Mouse (Mus musculus) intestine, embryonic 14.5 days (tissue): ENCODE results near the gene Abcb5. TPM values are rescaled to one million over a fixed set of nuclear protein-coding genes. Genes with fewer than 3 reads are reported as not detected.

Experiments
- ATAC-seq: fragments of 200-750 bp; cut with Nextera tagmentation; replicated peaks from 2 replicates; pipeline ENCODE4 v1.8.0; 2017; ENCODE audit warnings: low read depth, moderate number of reproducible peaks, moderate TSS enrichment, moderate library complexity; ENCODE audit not compliant: low FRiP score, low TSS enrichment
- DNase-seq: peaks from one replicate; pipeline ENCODE4 v3.0.0-alpha.2; 2018; ENCODE audit warnings: low spot score
- H3K27ac ChIP-seq: fragments of 300-500 bp; sonication (generic); 2 replicates; pipeline ENCODE4 v1.5.1; 2014; ENCODE audit warnings: low read depth, mild to moderate bottlenecking, control low read depth
- H3K27me3 ChIP-seq: fragments of 300-500 bp; sonication (generic); replicated peaks from 2 replicates; pipeline ENCODE4 v1.6.1; 2014; ENCODE audit warnings: low read length, control low read depth; ENCODE audit not compliant: control insufficient read depth, insufficient read depth
- H3K36me3 ChIP-seq: fragments of 300-500 bp; sonication (generic); 2 replicates; pipeline ENCODE4 v1.6.1; 2014; ENCODE audit warnings: low read length, control low read depth; ENCODE audit not compliant: control insufficient read depth, insufficient read depth
- H3K4me1 ChIP-seq: fragments of 300-500 bp; sonication (generic); replicated peaks from 2 replicates; pipeline ENCODE4 v1.6.1; 2014; ENCODE audit warnings: low read length, control low read depth, mixed read lengths; ENCODE audit not compliant: control insufficient read depth, insufficient read depth
- H3K4me2 ChIP-seq: fragments of 300-500 bp; sonication (generic); 2 replicates; pipeline ENCODE4 v1.6.1; 2014; ENCODE audit warnings: low read length
- H3K4me3 ChIP-seq: fragments of 300-500 bp; sonication (generic); 2 replicates; pipeline ENCODE4 v1.5.1; 2014; ENCODE audit warnings: low read depth, low read length, control low read depth, mixed read lengths
- H3K9ac ChIP-seq: fragments of 300-500 bp; sonication (generic); 2 replicates; pipeline ENCODE4 v1.6.1; 2014; ENCODE audit warnings: mild to moderate bottlenecking, low read length
- H3K9me3 ChIP-seq: fragments of 300-500 bp; sonication (generic); 2 replicates; pipeline ENCODE4 v1.6.1; 2016; ENCODE audit warnings: low read length, control low read depth; ENCODE audit not compliant: control insufficient read depth
- WGBS: fragments of 180-500 bp; shearing (Covaris S2); extraction: QIAGEN DNeasy Blood & Tissue Kit; methylation state at CpG from one replicate; pipeline ENCODE4 v1.1.7; 2014; 5-methylcytosine and 5-hydroxymethylcytosine counted together
- polyA plus RNA-seq: library from polyadenylated mRNA; unstranded; fragments of >200 nt; fragmentation: Nextera tagmentation; extraction: Ambion mirVana; gene quantifications from 2 replicates; pipeline ENCODE4 v1.2.1, GENCODE M21; 2014

Abcb5 gene
- polyA plus RNA-seq, 1 experiment from 2014 or later: not detected

GRCm38 (mm10) chr12:118910360-118910759 lies 55.9 kb downstream of the Abcb5 start:
- DNase-seq (no peak), ATAC-seq (no peak)
- Histone ChIP-seq H3K36me3 (no peaks in the 10 kb centered on the region), H3K27me3 (no peaks in the 10 kb centered on the region), H3K27ac (no peak overlapping the region), H3K9me3 (no peaks in the 10 kb centered on the region), H3K4me2 (no peak overlapping the region), H3K9ac (no peak overlapping the region), H3K4me3 (no peak overlapping the region), H3K4me1 (no peaks in the 10 kb centered on the region; the same call in 1 of the 2 replicates)
- 69% methylated on average over 2 of the region's 2 CpGs for WGBS

GRCm38 (mm10) chr12:118902249-118902648 lies 64.0 kb downstream of the Abcb5 start:
- 43% methylated on average over 5 of the region's 5 CpGs for WGBS
- H3K4me1 ChIP-seq: peaks cover 4% of the 10 kb centered on the region; the same call in 1 of the 2 replicates
- ATAC-seq (no peak), DNase-seq (no peak)
- H3K9me3 ChIP-seq: no peaks in the 10 kb centered on the region
- H3K4me2 ChIP-seq: no peak overlapping the region
- no peaks in the 10 kb centered on the region for H3K27me3 ChIP-seq
- no peak overlapping the region for H3K4me3 ChIP-seq
- H3K9ac ChIP-seq: no peak overlapping the region
- H3K27ac ChIP-seq: no peak overlapping the region
- H3K36me3 ChIP-seq: no peaks in the 10 kb centered on the region

- DNase-seq (no peak), ATAC-seq (no peak)
- 64% methylated on average over 2 of the region's 2 CpGs for WGBS
- no peak overlapping the region for H3K4me2 ChIP-seq
- H3K27me3 ChIP-seq: no peaks in the 10 kb centered on the region
- no peaks in the 10 kb centered on the region for H3K9me3 ChIP-seq
- H3K4me3 ChIP-seq: no peak overlapping the region
- no peaks in the 10 kb centered on the region for H3K4me1 ChIP-seq
- no peaks in the 10 kb centered on the region for H3K36me3 ChIP-seq
- no peak overlapping the region for H3K9ac ChIP-seq
- H3K27ac ChIP-seq: no peak overlapping the region
These were observed 78.3 kb downstream of the Abcb5 start for GRCm38 (mm10) chr12:118887964-118888363.

GRCm38 (mm10) chr12:118882790-118883189 lies 83.4 kb downstream of the Abcb5 start:
- no peak overlapping the region for H3K4me2 ChIP-seq
- H3K4me3 ChIP-seq: no peak overlapping the region
- H3K9ac ChIP-seq: no peak overlapping the region
- no peaks in the 10 kb centered on the region for H3K4me1 ChIP-seq
- H3K9me3 ChIP-seq: no peaks in the 10 kb centered on the region
- no peaks in the 10 kb centered on the region for H3K27me3 ChIP-seq
- DNase-seq (no peak), ATAC-seq (no peak)
- no peak overlapping the region for H3K27ac ChIP-seq
- no peaks in the 10 kb centered on the region for H3K36me3 ChIP-seq

- WGBS: 76% methylated on average over 8 of the region's 8 CpGs
- H3K4me1 ChIP-seq: no peaks in the 10 kb centered on the region
- no peaks in the 10 kb centered on the region for H3K36me3 ChIP-seq
- H3K27me3 ChIP-seq: no peaks in the 10 kb centered on the region
- DNase-seq (no peak), ATAC-seq (no peak)
- no peak overlapping the region for H3K4me3 ChIP-seq
- no peaks in the 10 kb centered on the region for H3K9me3 ChIP-seq
- no peak overlapping the region for H3K9ac ChIP-seq
- no peak overlapping the region for H3K27ac ChIP-seq
- H3K4me2 ChIP-seq: no peak overlapping the region
These were observed 93.5 kb downstream of the Abcb5 start for GRCm38 (mm10) chr12:118872673-118873072.

- Histone ChIP-seq H3K9ac (no peak overlapping the region), H3K4me3 (no peak overlapping the region)
These were observed 110.1 kb downstream of the Abcb5 start for GRCm38 (mm10) chr12:118856151-118856550.

GRCm38 (mm10) chr12:118854831-118855453 lies 111.3 kb downstream of the Abcb5 start:
- Histone ChIP-seq H3K4me2 (peak overlapping the region; percentile 51), H3K9me3 (no peaks in the 10 kb centered on the region), H3K36me3 (no peaks in the 10 kb centered on the region), H3K4me3 (peak overlapping the region; percentile 33), H3K27me3 (peaks cover 75% of the 10 kb centered on the region), H3K4me1 (no peaks in the 10 kb centered on the region), H3K9ac (no peak overlapping the region), H3K27ac (no peak overlapping the region)
- ATAC-seq (peak; percentile 94), DNase-seq (peak; percentile 88)
- under 1% methylated on average over 34 of the region's 34 CpGs for WGBS

More at GRCm38 (mm10) chr12:118856151-118856550, 110.1 kb downstream of the Abcb5 start:
- H3K27me3 ChIP-seq: peaks cover 63% of the 10 kb centered on the region
- H3K27ac ChIP-seq: no peak overlapping the region
- no peaks in the 10 kb centered on the region for H3K4me1 ChIP-seq
- DNase-seq: no peak
- no peak overlapping the region for H3K4me2 ChIP-seq
- ATAC-seq: no peak
- no peaks in the 10 kb centered on the region for H3K9me3 ChIP-seq
- H3K36me3 ChIP-seq: no peaks in the 10 kb centered on the region
- WGBS: 4% methylated on average over 7 of the region's 7 CpGs

- no peak for ATAC-seq
- Histone ChIP-seq H3K27ac (no peak overlapping the region), H3K4me1 (no peaks in the 10 kb centered on the region), H3K27me3 (peaks cover 79% of the 10 kb centered on the region), H3K4me3 (peak overlapping the region; percentile 33), H3K36me3 (no peaks in the 10 kb centered on the region), H3K9ac (no peak overlapping the region), H3K4me2 (peak overlapping the region; percentile 51), H3K9me3 (no peaks in the 10 kb centered on the region)
- WGBS: 1% methylated on average over 10 of the region's 10 CpGs
- no peak for DNase-seq
These were observed 111.8 kb downstream of the Abcb5 start for GRCm38 (mm10) chr12:118854401-118854800.

- ATAC-seq: no peak
- DNase-seq: no peak
- H3K9ac ChIP-seq: no peak overlapping the region
These were observed 112.9 kb downstream of the Abcb5 start for GRCm38 (mm10) chr12:118853331-118853730.

More at GRCm38 (mm10) chr12:118853331-118853730, 112.9 kb downstream of the Abcb5 start:
- no peak overlapping the region for H3K4me3 ChIP-seq
- no peaks in the 10 kb centered on the region for H3K9me3 ChIP-seq
- WGBS: 4% methylated on average over 3 of the region's 3 CpGs
- H3K27ac ChIP-seq: no peak overlapping the region
- H3K27me3 ChIP-seq: peaks cover 90% of the 10 kb centered on the region
- no peaks in the 10 kb centered on the region for H3K4me1 ChIP-seq
- H3K36me3 ChIP-seq: no peaks in the 10 kb centered on the region
- no peak overlapping the region for H3K4me2 ChIP-seq
